8 mouse cellular contexts compared by ENCODE assay signal in genomic region chr14:84443288-84443686, GRCm38 (mm10). TPM values are rescaled to one million over a fixed set of nuclear protein-coding genes. Genes with fewer than 3 reads are reported as not detected.
DNase-seq lines count a peak whose midpoint lies in the region; ATAC-seq lines count a peak whose summit lies in the region.

Pcdh17 (plus strand) TSS chr14:84443563.

- peak within 1 kb of the TSS; percentile 54 for H3K4me3 ChIP-seq in forebrain, embryonic 11.5 days (ENCODE audit: low read depth, low read length)
- H3K4me3 ChIP-seq in heart, embryonic 15.5 days: peak within 1 kb of the TSS; percentile 69
- peak within 1 kb of the TSS; percentile 51 for H3K4me3 ChIP-seq in liver, embryonic 13.5 days (replicated peaks)
- H3K4me3 ChIP-seq in stomach, embryonic 16.5 days (replicated peaks; ENCODE audit: low read length): peak within 1 kb of the TSS; percentile 62

- DNase-seq in CD4-positive helper T cell, adult 2 months (ENCODE audit: low read depth, low spot score): peak; percentile 76
- peak; percentile 70 for DNase-seq in c-Kit-positive CD71-positive TER-119-negative erythroid progenitor cells, embryonic 14.5 days (ENCODE audit: low read depth)
- DNase-seq in forebrain, embryonic 11.5 days (ENCODE audit: low spot score): peak; percentile 97
- peak; percentile 94 to 96 for DNase-seq in kidney, postnatal 25 days
- peak; percentile 74 for DNase-seq in liver, embryonic 13.5 days
- peak; percentile 47 to 60 for DNase-seq in natural killer cell, adult 2 months (ENCODE audit: low spot score in 2 of 2)

- no peaks in the 10 kb centered on the region for H3K36me3 ChIP-seq in forebrain, embryonic 11.5 days (ENCODE audit: control insufficient read depth, insufficient read depth, low read length)
- H3K36me3 ChIP-seq in heart, embryonic 15.5 days: no peaks in the 10 kb centered on the region
- H3K36me3 ChIP-seq in liver, embryonic 13.5 days: no peaks in the 10 kb centered on the region
- H3K36me3 ChIP-seq in stomach, embryonic 16.5 days (ENCODE audit: control insufficient read depth, insufficient read depth, low read length): no peaks in the 10 kb centered on the region

- H3K4me2 ChIP-seq in forebrain, embryonic 11.5 days (ENCODE audit: low read depth, low read length, severe bottlenecking): peak within 1 kb of the TSS; percentile 94
- H3K4me2 ChIP-seq in heart, embryonic 15.5 days: peak within 1 kb of the TSS; percentile 94
- peak within 1 kb of the TSS; percentile 67 for H3K4me2 ChIP-seq in liver, embryonic 13.5 days
- H3K4me2 ChIP-seq in stomach, embryonic 16.5 days (ENCODE audit: low read depth, low read length): peak within 1 kb of the TSS; percentile 88

- ATAC-seq in forebrain, embryonic 11.5 days (replicated peaks; ENCODE audit: low FRiP score): peak; percentile 91
- ATAC-seq in heart, embryonic 15.5 days (replicated peaks; ENCODE audit: insufficient number of reproducible peaks, insufficient read depth, low FRiP score, low read depth): peak; percentile 93
- ATAC-seq in liver, embryonic 13.5 days (ENCODE audit: low read depth): peak; percentile 95
- peak; percentile 96 for ATAC-seq in stomach, embryonic 16.5 days (ENCODE audit: insufficient read depth, low FRiP score)

- under 1% methylated on average over 31 of the region's 31 CpGs for WGBS in forebrain, embryonic 11.5 days
- WGBS in heart, embryonic 15.5 days: under 1% methylated on average over 31 of the region's 31 CpGs
- WGBS in liver, embryonic 13.5 days (ENCODE audit: insufficient replicate concordance): under 1% methylated on average over 31 of the region's 31 CpGs
- WGBS in stomach, embryonic 16.5 days: under 1% methylated on average over 31 of the region's 31 CpGs

- peaks cover 4% of the 10 kb centered on the region; the same call in 1 of the 2 replicates for H3K4me1 ChIP-seq in forebrain, embryonic 11.5 days (replicated peaks; ENCODE audit: control insufficient read depth, insufficient read depth, low read length)
- peaks cover 45% of the 10 kb centered on the region for H3K4me1 ChIP-seq in heart, embryonic 15.5 days (replicated peaks)
- H3K4me1 ChIP-seq in liver, embryonic 13.5 days (replicated peaks): peaks cover 12% of the 10 kb centered on the region
- H3K4me1 ChIP-seq in stomach, embryonic 16.5 days (ENCODE audit: control insufficient read depth, insufficient read depth, low read length): peaks cover 18% of the 10 kb centered on the region

- peak within 1 kb of the TSS; percentile 82 for H3K27ac ChIP-seq in forebrain, embryonic 11.5 days (ENCODE audit: low read depth, low read length)
- peak within 1 kb of the TSS; percentile 64 for H3K27ac ChIP-seq in heart, embryonic 15.5 days
- H3K27ac ChIP-seq in liver, embryonic 13.5 days: no peak within 1 kb of the TSS
- H3K27ac ChIP-seq in stomach, embryonic 16.5 days (ENCODE audit: low read length): peak within 1 kb of the TSS; percentile 60

- peaks cover 15% of the 10 kb centered on the region for H3K27me3 ChIP-seq in forebrain, embryonic 11.5 days (ENCODE audit: control insufficient read depth, insufficient read depth, low read length)
- peaks cover 30% of the 10 kb centered on the region for H3K27me3 ChIP-seq in heart, embryonic 15.5 days
- peaks cover 66% of the 10 kb centered on the region for H3K27me3 ChIP-seq in liver, embryonic 13.5 days
- peaks cover 30% of the 10 kb centered on the region for H3K27me3 ChIP-seq in stomach, embryonic 16.5 days (ENCODE audit: control insufficient read depth, insufficient read depth, low read length)

- H3K9ac ChIP-seq in forebrain, embryonic 11.5 days (ENCODE audit: low read length): peak within 1 kb of the TSS; percentile 64
- peak within 1 kb of the TSS; percentile 47 for H3K9ac ChIP-seq in heart, embryonic 15.5 days
- no peak within 1 kb of the TSS for H3K9ac ChIP-seq in liver, embryonic 13.5 days
- H3K9ac ChIP-seq in stomach, embryonic 16.5 days (ENCODE audit: low read length): peak within 1 kb of the TSS; percentile 64

- H3K9me3 ChIP-seq in forebrain, embryonic 11.5 days (ENCODE audit: control insufficient read depth, low read length): no peaks in the 10 kb centered on the region
- no peaks in the 10 kb centered on the region for H3K9me3 ChIP-seq in heart, embryonic 15.5 days (replicated peaks)
- H3K9me3 ChIP-seq in liver, embryonic 13.5 days (replicated peaks): no peaks in the 10 kb centered on the region
- H3K9me3 ChIP-seq in stomach, embryonic 16.5 days (replicated peaks; ENCODE audit: control insufficient read depth, low read length): no peaks in the 10 kb centered on the region

RNA-seq across cellular contexts. Expression of gene Pcdh17, which starts in this region (rescaled TPM):
- 7.3 and 8.7 TPM in 2 replicates for polyA plus RNA-seq in forebrain, embryonic 11.5 days (2014; fragmentation: Nextera tagmentation; extraction: Ambion mirVana)
- polyA plus RNA-seq in heart, embryonic 15.5 days (2015; fragmentation: Nextera tagmentation; extraction: Ambion mirVana): 2.8 and 3.2 TPM in 2 replicates
- 0.60 and 0.68 TPM in 2 replicates for polyA plus RNA-seq in liver, embryonic 13.5 days (2015; fragmentation: Nextera tagmentation; extraction: Ambion mirVana)
- 5.9 and 7.1 TPM in 2 replicates for polyA plus RNA-seq in stomach, embryonic 16.5 days (2015; fragmentation: Nextera tagmentation; extraction: Ambion mirVana)

Comparison
In these comparisons a context has a peak if more than half of its experiments do, and no peak if none do; other contexts are left out.
1. Peak in DNase-seq, ATAC-seq, H3K4me3 ChIP-seq and H3K4me2 ChIP-seq in liver, embryonic 13.5 days; RNA of the gene not detected or under 1 TPM.